Mouse (Mus musculus): ENCODE measurements around the gene Tgm4.

The Tgm4 gene

GRCm38 (mm10) chr9:123109188-123109587, 74.7 kb downstream of the Tgm4 start:
- DNase-seq = no peak

DNA sequence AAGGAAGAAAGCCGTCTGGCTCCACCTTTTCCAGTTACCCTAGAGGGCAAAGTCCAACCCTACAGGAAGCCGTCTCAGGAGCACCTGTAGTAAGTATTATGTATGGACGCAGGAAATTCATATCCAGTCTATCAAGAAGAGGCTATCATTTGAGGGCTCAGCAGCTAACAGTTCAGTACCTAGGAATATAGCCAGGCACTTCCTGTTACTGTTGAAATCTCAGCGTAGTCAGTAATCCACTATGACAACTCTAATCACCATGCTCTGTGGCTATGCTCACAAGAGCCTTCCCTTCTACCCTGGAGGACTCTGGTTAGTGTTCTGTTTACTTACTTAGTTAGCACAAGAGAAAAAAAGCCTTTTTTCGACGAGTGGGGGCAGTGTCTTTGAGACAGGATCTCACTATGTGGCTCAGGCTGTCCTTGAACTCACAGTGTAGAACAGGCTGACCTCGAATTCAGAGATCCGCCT, 77.3 kb downstream of the Tgm4 start:
- DNase-seq = peak; percentile 19

DNA sequence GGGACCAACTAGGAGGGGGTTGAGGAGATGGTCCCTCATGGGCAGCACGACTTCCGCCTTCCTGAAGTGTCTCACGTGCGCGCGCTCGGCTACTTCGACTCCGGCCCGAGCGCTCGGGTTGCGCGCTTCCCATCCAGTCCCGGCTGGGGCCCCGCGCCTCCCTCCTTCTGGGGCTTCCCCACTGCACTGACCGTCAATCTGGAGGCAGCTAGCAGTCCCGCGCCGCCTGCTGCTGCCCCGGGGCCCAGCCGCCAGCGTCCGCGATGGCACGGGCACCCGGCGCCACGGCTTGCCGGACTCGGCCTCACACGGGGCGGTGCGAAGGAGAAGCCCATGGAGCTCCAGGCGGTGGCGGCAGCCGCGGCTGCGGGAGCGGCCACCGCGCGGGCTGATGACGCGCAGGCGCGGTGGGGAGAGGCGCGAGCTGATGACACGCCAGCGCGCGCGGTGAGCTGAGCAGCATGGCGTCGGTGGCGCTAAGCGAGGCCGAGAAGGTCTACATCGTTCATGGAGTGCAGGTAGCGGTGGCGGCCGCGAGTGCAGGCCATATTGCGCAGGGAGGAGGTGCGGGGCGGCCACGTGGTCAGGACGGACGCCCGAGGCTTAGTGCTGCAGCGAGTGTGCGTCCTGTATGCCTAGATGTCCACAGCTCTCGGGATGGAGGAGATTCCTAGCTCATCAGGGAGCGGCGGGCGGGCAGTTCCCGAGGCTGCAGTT, 78.4 kb downstream of the Tgm4 start, which contains the start of the genes Zdhhc3 and Exosc7:
Gene Zdhhc3 (minus strand): TSS at position 401 of the 717 bp plus-strand sequence.
Gene Exosc7 (plus strand): TSS at position 411 of the 717 bp plus-strand sequence.
- peak; percentile 93 for DNase-seq

DNA sequence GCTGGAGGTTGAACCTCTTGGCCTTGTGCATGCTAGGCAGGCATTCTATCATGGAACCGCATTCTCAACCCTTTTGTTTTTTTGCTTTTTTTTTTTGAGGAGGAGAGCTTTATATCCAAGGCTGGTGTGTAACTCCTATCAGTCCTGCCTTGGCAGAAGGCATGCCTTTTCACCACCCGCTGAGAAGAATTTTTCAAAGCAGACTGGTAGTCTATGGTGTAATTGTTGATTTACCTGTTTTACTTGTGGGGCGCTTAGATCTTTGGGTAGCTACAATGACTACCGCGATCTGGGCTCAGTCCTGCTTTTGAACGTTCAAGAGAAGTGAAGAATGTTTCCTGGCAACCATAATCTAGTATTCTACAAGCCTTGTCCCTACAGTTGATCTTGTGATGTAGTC, 79.4 kb downstream of the Tgm4 start:
- no peak for DNase-seq

DNA sequence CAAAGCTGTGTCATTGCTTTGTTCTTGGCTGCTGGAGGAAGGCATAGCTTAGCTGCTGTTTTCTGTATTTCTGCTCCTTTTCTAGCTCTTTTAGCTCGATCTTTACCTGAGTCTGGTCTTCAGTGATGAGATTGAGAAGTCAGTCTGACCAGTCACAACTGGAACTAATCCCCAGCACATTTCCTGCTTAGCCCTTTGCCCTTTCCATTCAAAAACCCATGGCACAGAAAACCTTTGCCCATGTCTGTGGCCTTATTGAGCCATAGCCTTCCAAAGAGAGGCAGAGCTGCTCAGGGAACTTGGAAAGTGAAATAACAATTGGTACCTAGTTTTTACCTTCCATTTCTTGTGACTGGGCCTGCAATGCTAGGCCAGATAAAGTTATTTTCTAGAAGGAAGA, 81.0 kb downstream of the Tgm4 start:
- DNase-seq = no peak

All from thymus, postnatal 4 days (tissue).